Mouse (Mus musculus) lung, embryonic 16.5 days (tissue): ENCODE measurements around the gene Tns4. TPM values are rescaled to one million over a fixed set of nuclear protein-coding genes. Genes with fewer than 3 reads are reported as not detected.

ENCODE experiments used
- ATAC-seq: fragments of 200-750 bp; cut with Nextera tagmentation; 2 replicates; pipeline ENCODE4 v1.8.0; 2017; ENCODE audit warnings: low read depth, mild to moderate bottlenecking, moderate library complexity
- H3K27ac ChIP-seq: fragments of 300-500 bp; sonication (generic); 2 replicates; pipeline ENCODE4 v1.5.1; 2014; ENCODE audit warnings: mild to moderate bottlenecking, control low read depth, low read length
- H3K27me3 ChIP-seq: fragments of 300-500 bp; sonication (generic); 2 replicates; pipeline ENCODE4 v1.6.1; 2014; ENCODE audit warnings: low read depth, low read length, mixed read lengths; ENCODE audit not compliant: control insufficient read depth, insufficient read depth
- H3K36me3 ChIP-seq: fragments of 300-500 bp; sonication (generic); 2 replicates; pipeline ENCODE4 v1.6.1; 2014; ENCODE audit warnings: low read length; ENCODE audit not compliant: control insufficient read depth, insufficient read depth
- H3K4me1 ChIP-seq: fragments of 300-500 bp; sonication (generic); replicated peaks from 2 replicates; pipeline ENCODE4 v1.6.1; 2014; ENCODE audit warnings: low read length, mixed read lengths; ENCODE audit not compliant: control insufficient read depth, insufficient read depth
- H3K4me2 ChIP-seq: fragments of 300-500 bp; sonication (generic); 2 replicates; pipeline ENCODE4 v1.6.1; 2014; ENCODE audit warnings: low read depth, low read length, control low read depth
- H3K4me3 ChIP-seq: fragments of 300-500 bp; sonication (generic); 2 replicates; pipeline ENCODE4 v1.5.1; 2014; ENCODE audit warnings: mild to moderate bottlenecking, low read length, control low read depth
- H3K9ac ChIP-seq: fragments of 300-500 bp; sonication (generic); 2 replicates; pipeline ENCODE4 v1.6.1; 2014; ENCODE audit warnings: low read length, control low read depth
- H3K9me3 ChIP-seq: fragments of 300-500 bp; sonication (generic); 2 replicates; pipeline ENCODE4 v1.6.1; 2016; ENCODE audit warnings: low read length; ENCODE audit not compliant: control insufficient read depth
- WGBS: fragments of 180-500 bp; shearing (Covaris S2); extraction: QIAGEN DNeasy Blood & Tissue Kit; methylation state at CpG from one replicate; pipeline ENCODE4 v1.1.7; 2014; 5-methylcytosine and 5-hydroxymethylcytosine counted together
- polyA plus RNA-seq: library from polyadenylated mRNA; unstranded; fragments of >200 nt; fragmentation: Nextera tagmentation; extraction: Ambion mirVana; gene quantifications from 2 replicates; pipeline ENCODE4 v1.2.1, GENCODE M21; 2015

Gene Tns4
- 0.19 and 0.39 TPM in 2 replicates for polyA plus RNA-seq

- Histone ChIP-seq H3K4me1 (no peaks in the 10 kb centered on the region), H3K36me3 (no peaks in the 10 kb centered on the region), H3K27me3 (no peaks in the 10 kb centered on the region), H3K9me3 (no peaks in the 10 kb centered on the region), H3K4me2 (no peak within 1 kb of the TSS), H3K9ac (no peak within 1 kb of the TSS), H3K27ac (no peak within 1 kb of the TSS), H3K4me3 (no peak within 1 kb of the TSS)
- no peak for ATAC-seq
- 49% methylated on average over 14 of the region's 14 CpGs for WGBS
These were observed at the start of gene Tns4 for GRCm38 (mm10) chr11:99089077-99089601. TSS of gene Tns4 (minus strand) at chr11:99089306.

GRCm38 (mm10) chr11:99137385-99137784 lies 48.3 kb upstream of the Tns4 start:
- no peak for ATAC-seq
- no peaks in the 10 kb centered on the region for H3K9me3 ChIP-seq
- no peak overlapping the region for H3K9ac ChIP-seq
- WGBS, result 59% methylated on average over 3 of the region's 4 CpGs
- H3K4me3 ChIP-seq, result no peak overlapping the region
- no peaks in the 10 kb centered on the region for H3K27me3 ChIP-seq
- H3K36me3 ChIP-seq, result no peaks in the 10 kb centered on the region
- no peak overlapping the region for H3K27ac ChIP-seq
- H3K4me2 ChIP-seq, result no peak overlapping the region
- H3K4me1 ChIP-seq, result peaks cover 27% of the 10 kb centered on the region

GRCm38 (mm10) chr11:99136961-99137360 lies 47.9 kb upstream of the Tns4 start:
- H3K27me3 ChIP-seq, result no peaks in the 10 kb centered on the region
- no peaks in the 10 kb centered on the region for H3K36me3 ChIP-seq
- no peaks in the 10 kb centered on the region for H3K9me3 ChIP-seq
- H3K9ac ChIP-seq, result no peak overlapping the region
- ATAC-seq, result no peak
- WGBS, result 70% methylated on average over 4 of the region's 4 CpGs
- no peak overlapping the region for H3K4me3 ChIP-seq
- H3K27ac ChIP-seq, result no peak overlapping the region
- H3K4me2 ChIP-seq, result no peak overlapping the region
- peaks cover 27% of the 10 kb centered on the region for H3K4me1 ChIP-seq

DNA sequence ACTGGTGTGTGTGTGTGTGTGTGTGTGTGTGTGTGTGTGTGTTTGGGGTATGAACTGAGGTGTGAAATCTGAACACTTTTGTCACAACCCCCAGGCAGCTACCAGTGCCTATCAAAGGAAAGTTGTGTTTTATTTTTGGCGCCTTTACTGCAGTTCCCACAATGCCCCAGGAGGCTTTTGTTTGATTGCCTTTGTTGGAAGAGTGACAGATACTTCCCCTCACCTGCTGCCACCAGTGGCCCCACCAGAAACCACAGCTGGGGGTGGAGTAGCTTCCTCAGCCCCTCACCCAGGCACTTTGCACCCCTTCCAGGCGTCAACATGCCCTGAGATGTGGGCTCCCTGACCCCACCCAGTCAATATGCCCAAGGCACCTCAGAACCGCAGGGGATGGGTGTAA lies 47.3 kb upstream of the Tns4 start:
- 44% methylated on average over 3 of the region's 3 CpGs for WGBS
- no peak overlapping the region for H3K27ac ChIP-seq

DNA sequence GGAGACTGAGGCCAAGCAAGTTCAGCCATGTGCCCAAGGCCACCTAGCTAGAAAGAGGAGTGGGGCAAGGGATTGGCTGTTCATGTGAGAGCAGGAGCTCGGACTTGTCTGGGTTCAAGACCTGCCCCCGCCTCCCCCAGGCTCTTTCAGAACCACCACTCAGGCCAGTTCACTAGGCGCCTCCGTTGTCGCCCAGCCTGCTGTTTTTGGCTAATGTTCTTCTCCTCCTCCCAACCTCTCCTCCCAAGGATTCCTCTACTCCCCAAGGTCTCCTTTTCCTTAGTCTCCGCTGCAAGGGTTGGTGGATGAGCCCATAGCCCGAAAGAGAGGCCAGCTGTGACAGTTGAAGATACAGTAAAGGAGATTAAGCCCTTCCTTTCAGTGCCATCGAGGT lies 45.9 kb upstream of the Tns4 start:
- Histone ChIP-seq H3K4me3 (no peak overlapping the region), H3K4me1 (peaks cover 29% of the 10 kb centered on the region), H3K27me3 (no peaks in the 10 kb centered on the region), H3K9me3 (no peaks in the 10 kb centered on the region), H3K4me2 (no peak overlapping the region), H3K36me3 (no peaks in the 10 kb centered on the region), H3K27ac (peak overlapping the region; percentile 76), H3K9ac (no peak overlapping the region)
- ATAC-seq, result no peak
- WGBS, result 68% methylated on average over 8 of the region's 8 CpGs

More for the DNA sequence above, 47.3 kb upstream of the Tns4 start:
- ATAC-seq, result no peak
- Histone ChIP-seq H3K4me2 (no peak overlapping the region), H3K27me3 (no peaks in the 10 kb centered on the region), H3K9me3 (no peaks in the 10 kb centered on the region), H3K4me1 (peaks cover 29% of the 10 kb centered on the region), H3K9ac (no peak overlapping the region; the same call in 1 of the 2 replicates), H3K4me3 (no peak overlapping the region), H3K36me3 (no peaks in the 10 kb centered on the region)

DNA sequence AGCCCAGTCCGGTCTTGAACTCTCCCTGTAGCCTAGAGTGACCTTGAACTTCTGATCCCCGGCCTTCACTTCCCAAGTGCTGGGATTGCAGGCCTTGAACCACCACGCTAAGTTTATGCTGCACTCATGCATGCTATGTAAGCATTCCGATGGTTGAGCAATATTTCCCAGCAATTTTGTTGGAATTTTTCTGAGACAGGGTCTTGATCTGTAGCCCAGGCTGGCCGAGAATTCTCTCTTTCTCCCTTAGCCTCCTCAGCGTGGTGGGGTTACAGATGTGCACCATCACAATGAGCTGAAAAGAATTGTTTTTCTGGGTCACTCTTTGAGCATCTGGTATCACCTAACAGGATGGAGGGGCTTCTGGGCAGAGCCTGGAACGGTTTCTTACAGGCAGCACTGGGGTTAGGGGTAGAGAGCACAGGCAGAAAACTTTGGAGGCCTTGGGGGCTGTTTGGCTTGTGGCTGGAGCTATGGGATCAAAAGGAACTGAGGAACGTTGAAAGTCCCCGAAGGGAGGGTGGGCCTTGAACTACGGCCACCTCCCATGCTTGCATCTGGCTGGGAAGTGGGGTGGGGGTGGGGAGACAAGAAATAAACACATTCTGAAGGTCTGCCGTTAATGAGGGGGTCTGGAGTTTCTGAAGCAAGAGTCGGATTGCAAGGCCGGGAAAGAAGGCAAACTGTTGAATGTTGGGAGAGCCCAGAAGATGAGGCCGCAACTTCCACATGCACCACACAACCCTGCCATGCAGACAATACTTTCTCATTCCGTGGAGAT lies 45.4 kb upstream of the Tns4 start:
- H3K4me1 ChIP-seq, result peaks cover 29% of the 10 kb centered on the region
- H3K27ac ChIP-seq, result peak overlapping the region; percentile 76
- no peak overlapping the region for H3K4me2 ChIP-seq
- 34% methylated on average over 15 of the region's 15 CpGs for WGBS
- no peaks in the 10 kb centered on the region for H3K36me3 ChIP-seq
- no peak overlapping the region for H3K9ac ChIP-seq
- H3K9me3 ChIP-seq, result no peaks in the 10 kb centered on the region
- H3K27me3 ChIP-seq, result no peaks in the 10 kb centered on the region
- no peak overlapping the region for H3K4me3 ChIP-seq
- peak; percentile 35 for ATAC-seq

DNA sequence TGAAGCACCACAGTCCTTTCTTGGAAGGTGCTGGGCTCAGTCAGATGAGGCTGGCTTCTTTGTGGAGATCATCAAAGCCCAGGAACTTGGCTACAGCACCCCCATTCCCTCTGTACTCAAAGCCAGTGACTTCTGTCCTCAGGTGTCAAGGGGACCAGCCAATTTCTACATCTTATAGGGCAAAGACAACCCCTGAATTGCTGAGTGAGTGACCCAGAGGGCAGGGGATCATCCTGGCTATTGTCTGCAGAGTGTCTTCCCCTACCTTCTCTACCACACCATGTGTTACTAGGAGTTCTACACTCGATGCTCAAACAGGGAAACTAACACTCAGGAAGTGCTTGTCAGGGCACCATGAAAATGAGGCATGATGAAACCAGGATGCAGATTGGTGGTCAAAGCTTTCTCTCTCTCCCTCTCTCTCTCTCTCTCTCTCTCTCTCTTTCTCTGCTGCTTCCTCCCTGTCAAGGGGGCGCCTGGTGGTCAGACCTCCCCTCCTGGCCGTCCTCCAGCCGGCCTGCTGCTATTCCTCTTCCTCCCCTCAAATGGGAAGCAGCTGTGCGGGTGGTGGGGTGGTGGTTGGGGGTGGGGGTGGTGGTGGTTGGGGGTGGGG lies 44.3 kb upstream of the Tns4 start:
- Histone ChIP-seq H3K27ac (peak overlapping the region; percentile 76), H3K9me3 (no peaks in the 10 kb centered on the region), H3K36me3 (no peaks in the 10 kb centered on the region), H3K9ac (no peak overlapping the region), H3K27me3 (no peaks in the 10 kb centered on the region), H3K4me2 (no peak overlapping the region), H3K4me3 (no peak overlapping the region), H3K4me1 (peaks cover 31% of the 10 kb centered on the region)
- WGBS, result 25% methylated on average over 5 of the region's 5 CpGs
- peak; percentile 46 for ATAC-seq

GRCm38 (mm10) chr11:99132091-99132730 lies 43.1 kb upstream of the Tns4 start:
- WGBS, result 4% methylated on average over 11 of the region's 11 CpGs
- Histone ChIP-seq H3K4me1 (peaks cover 43% of the 10 kb centered on the region), H3K27ac (peak overlapping the region; percentile 51), H3K36me3 (no peaks in the 10 kb centered on the region), H3K4me2 (peak overlapping the region; percentile 45), H3K9ac (peak overlapping the region; percentile 51), H3K4me3 (no peak overlapping the region), H3K27me3 (no peaks in the 10 kb centered on the region), H3K9me3 (no peaks in the 10 kb centered on the region)
- peak; percentile 66 for ATAC-seq

- Histone ChIP-seq H3K27me3 (no peaks in the 10 kb centered on the region), H3K36me3 (no peaks in the 10 kb centered on the region), H3K4me2 (peak overlapping the region; percentile 45), H3K9me3 (no peaks in the 10 kb centered on the region), H3K27ac (no peak overlapping the region), H3K4me1 (peaks cover 51% of the 10 kb centered on the region), H3K9ac (peak overlapping the region; percentile 51), H3K4me3 (no peak overlapping the region)
- ATAC-seq, result no peak
- WGBS, result 31% methylated on average over 12 of the region's 12 CpGs
These were observed 42.3 kb upstream of the Tns4 start for GRCm38 (mm10) chr11:99131463-99131840.
